ENCODE assay signal across 8 mouse cellular contexts in the genomic region with DNA sequence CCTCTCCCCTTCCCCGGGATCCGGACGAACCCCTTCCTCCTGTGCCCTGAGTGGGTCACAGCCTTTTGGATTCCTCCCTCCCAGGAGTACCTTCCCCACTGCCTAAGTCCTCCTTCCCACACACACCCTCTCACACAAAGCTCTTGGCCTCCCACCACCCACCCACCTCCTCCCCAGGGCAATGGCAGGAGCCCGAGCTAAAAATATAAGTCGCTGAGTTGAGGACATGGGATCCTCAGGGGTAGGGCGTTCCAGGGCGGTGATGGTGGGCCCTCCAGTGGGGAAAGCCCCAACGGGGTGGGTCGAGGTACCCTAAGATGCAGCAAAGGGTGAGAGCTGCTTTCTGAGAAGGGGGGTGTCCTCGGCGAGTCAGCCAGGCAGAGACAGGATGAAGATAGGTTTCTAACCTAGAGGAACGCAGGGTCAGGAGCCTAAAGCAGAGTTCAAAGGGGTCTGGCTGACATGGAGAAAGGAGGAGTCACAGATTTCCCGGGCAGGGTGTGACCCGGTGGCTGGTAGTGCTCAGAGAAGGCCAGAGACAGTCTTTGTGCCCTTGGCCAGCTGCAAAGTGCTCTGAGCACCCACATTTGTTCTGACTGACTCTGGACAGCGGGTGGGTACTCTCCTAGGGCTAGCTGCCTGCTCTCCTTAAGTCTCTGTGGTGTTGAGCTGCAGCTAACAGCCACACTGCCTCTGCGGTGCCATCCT. TPM values are rescaled to one million over a fixed set of nuclear protein-coding genes. Genes with fewer than 3 reads are reported as not detected.
A peak's percentile ranks its signal among the peaks of the same experiment; 100 is the strongest.
DNase-seq lines count a peak whose midpoint lies in the region; ATAC-seq and TF ChIP-seq lines count a peak whose summit lies in the region.

No protein-coding gene starts in this region.

- no peak for DNase-seq in lung, embryonic 14.5 days
- DNase-seq in lung, postnatal 36 days = no peak
- DNase-seq in left cerebral cortex, postnatal 25 days (ENCODE audit: low spot score in 2 of 2) = no peak
- no peak for DNase-seq in spleen, postnatal 4 days (ENCODE audit: low spot score in 2 of 2)
- DNase-seq in frontal cortex, postnatal 36 days (ENCODE audit: low spot score in 2 of 2) = no peak

- peak; percentile 6; the same call in 1 of the 2 replicates for ATAC-seq in lung, embryonic 14.5 days (ENCODE audit: insufficient read depth)
- ATAC-seq in embryonic facial prominence, embryonic 15.5 days (ENCODE audit: insufficient number of reproducible peaks, low FRiP score, low TSS enrichment, low read depth) = no peak
- ATAC-seq in intestine, embryonic 16.5 days = no peak
- ATAC-seq in neural tube, embryonic 15.5 days (ENCODE audit: low FRiP score) = peak; percentile 29; the same call in 1 of the 2 replicates

- no peaks in the 10 kb centered on the region for H3K9me3 ChIP-seq in lung, embryonic 14.5 days (ENCODE audit: low read depth, low read length)
- H3K9me3 ChIP-seq in embryonic facial prominence, embryonic 15.5 days (replicated peaks) = no peaks in the 10 kb centered on the region
- no peaks in the 10 kb centered on the region for H3K9me3 ChIP-seq in intestine, embryonic 16.5 days (ENCODE audit: control insufficient read depth, low read length)
- no peaks in the 10 kb centered on the region for H3K9me3 ChIP-seq in neural tube, embryonic 15.5 days (replicated peaks)

- no peak for TF ChIP-seq CTCF in lung, embryonic 14.5 days (IDR thresholded peaks at IDR 0.05; ENCODE audit: low read depth)

- WGBS in lung, embryonic 14.5 days = 16% methylated on average over 13 of the region's 16 CpGs
- WGBS in embryonic facial prominence, embryonic 15.5 days = 13% methylated on average over 16 of the region's 16 CpGs
- 18% methylated on average over 16 of the region's 16 CpGs for whole genome bisulfite sequencing in intestine, embryonic 16.5 days
- WGBS in neural tube, embryonic 15.5 days = 13% methylated on average over 16 of the region's 16 CpGs

- peak overlapping the region; percentile 97 for H3K4me2 ChIP-seq in lung, embryonic 14.5 days
- peak overlapping the region; percentile 82 for H3K4me2 ChIP-seq in embryonic facial prominence, embryonic 15.5 days (replicated peaks)
- H3K4me2 ChIP-seq in intestine, embryonic 16.5 days (ENCODE audit: low read depth, low read length) = peak overlapping the region; percentile 99
- peak overlapping the region; percentile 97 for H3K4me2 ChIP-seq in neural tube, embryonic 15.5 days

- peak overlapping the region; percentile 44 for H3K4me3 ChIP-seq in lung, embryonic 14.5 days (ENCODE audit: low read depth, low read length)
- H3K4me3 ChIP-seq in embryonic facial prominence, embryonic 15.5 days (replicated peaks) = peak overlapping the region; percentile 45
- peak overlapping the region; percentile 60 for H3K4me3 ChIP-seq in intestine, embryonic 16.5 days (ENCODE audit: low read length)
- peak overlapping the region; percentile 55 for H3K4me3 ChIP-seq in neural tube, embryonic 15.5 days (replicated peaks)

- intact Hi-C loops in left cerebral cortex, postnatal 25 days (cut with DNase I) = loop anchor here (5.0 to 10.0 kb wide), 2 partner anchors 123 to 476 kb away; a partner anchor contains a TSS

- 0 out of 2 replicates have a peak overlapping the region, but pooled peaks have one; percentile 7 for H3K27ac ChIP-seq in lung, embryonic 14.5 days (ENCODE audit: low read depth)
- no peak overlapping the region for H3K27ac ChIP-seq in embryonic facial prominence, embryonic 15.5 days (replicated peaks)
- no peak overlapping the region for H3K27ac ChIP-seq in intestine, embryonic 16.5 days (ENCODE audit: low read length)
- H3K27ac ChIP-seq in neural tube, embryonic 15.5 days (replicated peaks) = no peak overlapping the region

- H3K4me1 ChIP-seq in lung, embryonic 14.5 days (ENCODE audit: insufficient read depth) = no peaks in the 10 kb centered on the region; the same call in 1 of the 2 replicates
- peaks cover 35% of the 10 kb centered on the region for H3K4me1 ChIP-seq in embryonic facial prominence, embryonic 15.5 days
- H3K4me1 ChIP-seq in intestine, embryonic 16.5 days (ENCODE audit: control insufficient read depth, insufficient read depth, low read length) = peaks cover 25% of the 10 kb centered on the region
- H3K4me1 ChIP-seq in neural tube, embryonic 15.5 days = peaks cover 26% of the 10 kb centered on the region

- no peaks in the 10 kb centered on the region for H3K36me3 ChIP-seq in lung, embryonic 14.5 days (ENCODE audit: insufficient read depth)
- H3K36me3 ChIP-seq in embryonic facial prominence, embryonic 15.5 days = no peaks in the 10 kb centered on the region
- no peaks in the 10 kb centered on the region for H3K36me3 ChIP-seq in intestine, embryonic 16.5 days (ENCODE audit: control insufficient read depth, insufficient read depth, low read length)
- no peaks in the 10 kb centered on the region for H3K36me3 ChIP-seq in neural tube, embryonic 15.5 days

- peak overlapping the region; percentile 61 for H3K9ac ChIP-seq in lung, embryonic 14.5 days
- H3K9ac ChIP-seq in embryonic facial prominence, embryonic 15.5 days = 0 out of 2 replicates have a peak overlapping the region, but pooled peaks have one; percentile 26
- peak overlapping the region; percentile 75 for H3K9ac ChIP-seq in intestine, embryonic 16.5 days (ENCODE audit: low read depth, low read length)
- peak overlapping the region; percentile 67 for H3K9ac ChIP-seq in neural tube, embryonic 15.5 days (replicated peaks)

- peaks cover 9% of the 10 kb centered on the region for H3K27me3 ChIP-seq in lung, embryonic 14.5 days (ENCODE audit: insufficient read depth, low read length)
- peaks cover 26% of the 10 kb centered on the region for H3K27me3 ChIP-seq in embryonic facial prominence, embryonic 15.5 days
- H3K27me3 ChIP-seq in intestine, embryonic 16.5 days (replicated peaks; ENCODE audit: control insufficient read depth, insufficient read depth, low read length) = 0 out of 2 replicates have a peak, but pooled peaks cover 4% of the 10 kb centered on the region
- peaks cover 33% of the 10 kb centered on the region for H3K27me3 ChIP-seq in neural tube, embryonic 15.5 days (replicated peaks)

RNA-seq across cellular contexts. Expression of a gene that starts 0.7 kb away (rescaled TPM):
- 3.8 and 5.0 TPM in 2 replicates for polyA plus RNA-seq in lung, embryonic 14.5 days (2014; fragmentation: Nextera tagmentation; extraction: Ambion mirVana)
- polyA plus RNA-seq in embryonic facial prominence, embryonic 15.5 days (2015; fragmentation: Nextera tagmentation; extraction: Ambion mirVana) = 12.4 and 17.5 TPM in 2 replicates
- 2.1 and 2.7 TPM in 2 replicates for polyA plus RNA-seq in intestine, embryonic 16.5 days (2015; fragmentation: Nextera tagmentation; extraction: Ambion mirVana)
- 7.6 and 8.6 TPM in 2 replicates for polyA plus RNA-seq in neural tube, embryonic 15.5 days (2015; fragmentation: Nextera tagmentation; extraction: Ambion mirVana)
- 10 to 100 TPM; 16.4 to 18.2 TPM for total RNA-seq in left cerebral cortex, postnatal 25 days (2021)

RNA-seq across cellular contexts. Expression of a gene that starts 24.0 kb away (rescaled TPM):
- 253 and 291 TPM in 2 replicates for polyA plus RNA-seq in lung, embryonic 14.5 days (2014; fragmentation: Nextera tagmentation; extraction: Ambion mirVana)
- 196 and 219 TPM in 2 replicates for polyA plus RNA-seq in embryonic facial prominence, embryonic 15.5 days (2015; fragmentation: Nextera tagmentation; extraction: Ambion mirVana)
- polyA plus RNA-seq in intestine, embryonic 16.5 days (2015; fragmentation: Nextera tagmentation; extraction: Ambion mirVana) = 168 and 186 TPM in 2 replicates
- 48.0 and 96.7 TPM in 2 replicates for polyA plus RNA-seq in neural tube, embryonic 15.5 days (2015; fragmentation: Nextera tagmentation; extraction: Ambion mirVana)
- total RNA-seq in left cerebral cortex, postnatal 25 days (2021) = 10 to 100 TPM; 17.4 to 18.8 TPM

RNA-seq across cellular contexts. Expression of a gene that starts 31.9 kb away (rescaled TPM):
- 4.5 and 5.2 TPM in 2 replicates for polyA plus RNA-seq in lung, embryonic 14.5 days (2014; fragmentation: Nextera tagmentation; extraction: Ambion mirVana)
- polyA plus RNA-seq in embryonic facial prominence, embryonic 15.5 days (2015; fragmentation: Nextera tagmentation; extraction: Ambion mirVana) = 5.8 and 6.7 TPM in 2 replicates
- 1.6 and 2.6 TPM in 2 replicates for polyA plus RNA-seq in intestine, embryonic 16.5 days (2015; fragmentation: Nextera tagmentation; extraction: Ambion mirVana)
- 1.7 and 2.5 TPM in 2 replicates for polyA plus RNA-seq in neural tube, embryonic 15.5 days (2015; fragmentation: Nextera tagmentation; extraction: Ambion mirVana)
- 100 to 1,000 TPM; 108 to 155 TPM for total RNA-seq in left cerebral cortex, postnatal 25 days (2021)

RNA-seq across cellular contexts. Expression of a gene that starts 54.2 kb away (rescaled TPM):
- 140 and 166 TPM in 2 replicates for polyA plus RNA-seq in lung, embryonic 14.5 days (2014; fragmentation: Nextera tagmentation; extraction: Ambion mirVana)
- polyA plus RNA-seq in embryonic facial prominence, embryonic 15.5 days (2015; fragmentation: Nextera tagmentation; extraction: Ambion mirVana) = 84.9 and 112 TPM in 2 replicates
- polyA plus RNA-seq in intestine, embryonic 16.5 days (2015; fragmentation: Nextera tagmentation; extraction: Ambion mirVana) = 56.5 and 65.5 TPM in 2 replicates
- polyA plus RNA-seq in neural tube, embryonic 15.5 days (2015; fragmentation: Nextera tagmentation; extraction: Ambion mirVana) = 70.5 and 120 TPM in 2 replicates
- 100 to 1,000 TPM; 138 to 140 TPM for total RNA-seq in left cerebral cortex, postnatal 25 days (2021)

RNA-seq across cellular contexts. Expression of a gene that starts 58.1 kb away (rescaled TPM):
- polyA plus RNA-seq in lung, embryonic 14.5 days (2014; fragmentation: Nextera tagmentation; extraction: Ambion mirVana) = 6.7 and 9.0 TPM in 2 replicates
- 4.8 and 5.6 TPM in 2 replicates for polyA plus RNA-seq in embryonic facial prominence, embryonic 15.5 days (2015; fragmentation: Nextera tagmentation; extraction: Ambion mirVana)
- 6.8 and 8.2 TPM in 2 replicates for polyA plus RNA-seq in intestine, embryonic 16.5 days (2015; fragmentation: Nextera tagmentation; extraction: Ambion mirVana)
- polyA plus RNA-seq in neural tube, embryonic 15.5 days (2015; fragmentation: Nextera tagmentation; extraction: Ambion mirVana) = 1.8 and 2.4 TPM in 2 replicates
- 1 to 10 TPM in 1 of 2 experiments, under 1 TPM in 1; 0.76 to 1.3 TPM for total RNA-seq in left cerebral cortex, postnatal 25 days (2021)

Comparison
In these comparisons a context has a peak if more than half of its experiments do, and no peak if none do; other contexts are left out.
1. ATAC-seq: peak in lung, embryonic 14.5 days (single experiment) and neural tube, embryonic 15.5 days (single experiment); none in embryonic facial prominence, embryonic 15.5 days (single experiment) and intestine, embryonic 16.5 days (single experiment).
2. Peak in every context shown above with its lines, with median percentiles within 50 percentile points of each other: H3K4me2 ChIP-seq, H3K4me3 ChIP-seq and H3K9ac ChIP-seq.